Mouse (Mus musculus): ENCODE results near the gene Pax5. TPM values are rescaled to one million over a fixed set of nuclear protein-coding genes. Genes with fewer than 3 reads are reported as not detected.

Gene Pax5
- polyA plus RNA-seq, 1 experiment from 2014 or later, result not detected

DNA sequence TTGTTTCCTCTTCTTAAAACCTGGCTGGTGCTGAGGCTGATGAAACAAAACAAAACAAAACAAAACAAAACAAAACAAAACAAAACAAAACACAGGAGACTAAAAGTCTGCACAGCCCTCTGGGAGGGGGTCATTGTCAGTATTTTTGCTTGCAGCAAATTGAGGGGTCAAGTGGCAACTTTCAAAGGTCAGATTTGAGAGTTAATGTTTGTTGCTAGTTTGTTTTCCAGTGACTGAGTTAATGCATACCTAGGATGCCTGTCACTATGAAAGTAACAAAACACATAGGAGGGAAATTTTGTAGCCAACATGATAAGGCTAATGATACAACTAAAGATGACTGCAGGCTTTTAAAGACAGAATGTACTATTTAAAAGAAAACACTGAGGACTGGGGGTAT, 13.6 kb downstream of the Pax5 start:
- H3K4me1 ChIP-seq (ENCODE audit: control insufficient read depth, insufficient read depth, low read length), result no peaks in the 10 kb centered on the region
- no peak overlapping the region for H3K27ac ChIP-seq (ENCODE audit: low read length)
- H3K27me3 ChIP-seq (replicated peaks; ENCODE audit: control insufficient read depth, insufficient read depth, low read length), result peaks cover 26% of the 10 kb centered on the region
- H3K9me3 ChIP-seq (ENCODE audit: control insufficient read depth, low read length), result no peaks in the 10 kb centered on the region
- H3K9ac ChIP-seq (ENCODE audit: low read depth, low read length), result no peak overlapping the region
- no peak for ATAC-seq
- H3K4me2 ChIP-seq (ENCODE audit: low read depth, low read length), result no peak overlapping the region
- no peaks in the 10 kb centered on the region for H3K36me3 ChIP-seq (ENCODE audit: control insufficient read depth, insufficient read depth, low read length)
- no peak overlapping the region for H3K4me3 ChIP-seq (ENCODE audit: low read length)

DNA sequence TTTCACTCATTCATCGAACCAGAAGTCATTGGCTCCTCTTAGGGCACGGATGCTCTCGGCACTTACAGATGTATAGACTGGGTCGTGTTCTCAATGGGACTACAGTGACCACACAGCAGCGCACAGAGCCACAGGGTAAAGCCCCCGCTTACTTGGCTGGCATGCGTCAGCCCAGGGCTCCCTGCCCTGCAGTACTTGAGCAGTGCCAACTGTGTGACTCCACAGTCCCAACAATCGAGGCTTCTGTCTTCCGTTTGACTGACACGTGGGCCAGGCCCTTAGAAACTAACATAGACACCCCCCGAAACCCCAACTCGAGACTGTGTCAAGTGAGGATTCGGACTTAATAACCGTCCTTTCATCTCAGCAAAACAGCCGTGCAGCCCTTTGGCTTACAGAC, 15.9 kb downstream of the Pax5 start:
- H3K27me3 ChIP-seq (replicated peaks; ENCODE audit: control insufficient read depth, insufficient read depth, low read length), result peaks cover 9% of the 10 kb centered on the region
- no peaks in the 10 kb centered on the region for H3K4me1 ChIP-seq (ENCODE audit: control insufficient read depth, insufficient read depth, low read length)
- 60% methylated on average over 15 of the region's 15 CpGs for WGBS
- H3K36me3 ChIP-seq (ENCODE audit: control insufficient read depth, insufficient read depth, low read length), result no peaks in the 10 kb centered on the region
- H3K9me3 ChIP-seq (ENCODE audit: control insufficient read depth, low read length), result no peaks in the 10 kb centered on the region
- no peak overlapping the region for H3K27ac ChIP-seq (ENCODE audit: low read length)
- no peak for ATAC-seq
- no peak overlapping the region for H3K4me3 ChIP-seq (ENCODE audit: low read length)
- no peak overlapping the region for H3K9ac ChIP-seq (ENCODE audit: low read depth, low read length)
- no peak overlapping the region for H3K4me2 ChIP-seq (ENCODE audit: low read depth, low read length)

DNA sequence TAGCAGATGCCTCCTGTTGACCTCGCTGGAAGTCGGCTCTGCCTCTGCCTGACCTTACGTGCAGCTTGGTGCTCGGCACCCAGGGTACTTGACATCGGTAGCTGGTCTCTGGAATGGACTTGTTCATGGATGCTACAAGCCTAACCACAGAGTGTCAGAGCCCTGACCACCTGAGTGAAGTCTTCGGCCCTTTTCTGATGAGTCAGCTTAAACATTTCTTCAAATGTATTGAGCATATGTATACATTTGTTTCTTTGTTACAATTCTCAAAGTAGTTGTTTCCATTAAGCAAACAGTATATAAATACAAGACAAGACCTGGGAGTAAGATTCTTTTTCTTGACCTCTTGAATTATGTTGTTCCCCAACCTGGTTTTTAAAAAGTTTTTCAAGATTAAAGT, 24.7 kb downstream of the Pax5 start:
- H3K36me3 ChIP-seq (ENCODE audit: control insufficient read depth, insufficient read depth, low read length), result no peaks in the 10 kb centered on the region
- no peak for ATAC-seq
- no peaks in the 10 kb centered on the region for H3K9me3 ChIP-seq (ENCODE audit: control insufficient read depth, low read length)
- H3K27ac ChIP-seq (ENCODE audit: low read length), result no peak overlapping the region
- no peaks in the 10 kb centered on the region for H3K4me1 ChIP-seq (ENCODE audit: control insufficient read depth, insufficient read depth, low read length)
- H3K4me3 ChIP-seq (ENCODE audit: low read length), result no peak overlapping the region
- H3K4me2 ChIP-seq (ENCODE audit: low read depth, low read length), result no peak overlapping the region
- H3K9ac ChIP-seq (ENCODE audit: low read depth, low read length), result no peak overlapping the region
- WGBS, result 61% methylated on average over 6 of the region's 6 CpGs
- no peaks in the 10 kb centered on the region for H3K27me3 ChIP-seq (replicated peaks; ENCODE audit: control insufficient read depth, insufficient read depth, low read length)

DNA sequence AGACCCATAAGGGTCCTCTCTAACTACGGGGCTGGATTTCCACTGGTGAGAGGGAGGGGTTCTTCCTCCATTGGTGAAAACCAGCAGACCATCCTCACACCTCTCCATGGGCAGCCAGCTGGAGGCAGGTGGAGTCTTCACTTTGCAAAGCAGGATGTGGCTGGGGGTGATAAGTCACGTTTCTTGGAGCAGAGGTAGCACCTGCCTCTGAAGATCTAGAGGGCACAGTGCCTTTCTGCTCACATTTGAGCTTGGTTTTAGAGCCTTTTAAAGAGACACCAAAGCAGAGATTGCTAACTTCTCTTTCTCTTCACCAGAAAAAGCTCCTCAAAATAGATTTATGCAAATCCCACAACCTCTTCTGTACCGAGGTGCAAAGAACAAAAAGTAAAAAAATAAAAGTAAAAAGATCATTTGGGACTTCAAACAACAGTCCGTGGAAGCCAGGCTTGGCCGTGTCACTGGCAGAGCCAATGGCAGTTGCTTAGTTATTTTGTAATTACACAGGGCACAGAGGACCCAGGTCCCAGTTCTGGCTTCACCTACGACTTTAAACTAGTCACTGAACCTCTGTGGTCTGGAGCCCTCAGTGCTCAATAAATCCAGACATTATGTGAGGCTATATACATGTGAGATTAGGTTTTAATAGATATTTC, 29.9 kb downstream of the Pax5 start:
- 60% methylated on average over 6 of the region's 6 CpGs for WGBS
- no peak for ATAC-seq
- H3K27me3 ChIP-seq (replicated peaks; ENCODE audit: control insufficient read depth, insufficient read depth, low read length), result no peaks in the 10 kb centered on the region

DNA sequence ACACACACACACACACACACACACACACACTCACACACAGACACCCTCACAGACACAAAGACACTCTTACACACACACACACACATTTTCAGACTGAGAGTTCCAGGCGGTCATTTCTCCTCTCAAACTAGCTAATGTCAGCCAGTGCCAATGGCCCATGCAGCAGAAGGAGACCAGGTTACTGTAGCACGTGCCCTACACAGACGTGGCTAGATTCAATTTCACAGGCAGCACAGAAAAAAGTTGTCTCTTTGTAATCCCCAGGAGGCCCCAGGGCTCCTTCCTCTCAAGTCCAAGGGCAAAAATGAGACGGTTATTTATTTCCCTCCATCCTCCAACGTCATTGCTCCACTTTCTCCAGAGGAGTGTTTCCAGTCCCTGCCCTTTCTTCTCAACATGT, 31.6 kb downstream of the Pax5 start:
- H3K36me3 ChIP-seq (ENCODE audit: control insufficient read depth, insufficient read depth, low read length), result no peaks in the 10 kb centered on the region
- no peak overlapping the region for H3K4me3 ChIP-seq (ENCODE audit: low read length)
- H3K27ac ChIP-seq (ENCODE audit: low read length), result no peak overlapping the region
- WGBS, result 49% methylated on average over 5 of the region's 5 CpGs
- no peaks in the 10 kb centered on the region for H3K27me3 ChIP-seq (replicated peaks; ENCODE audit: control insufficient read depth, insufficient read depth, low read length)
- H3K4me2 ChIP-seq (ENCODE audit: low read depth, low read length), result no peak overlapping the region
- ATAC-seq, result no peak
- no peaks in the 10 kb centered on the region for H3K9me3 ChIP-seq (ENCODE audit: control insufficient read depth, low read length)
- no peaks in the 10 kb centered on the region for H3K4me1 ChIP-seq (ENCODE audit: control insufficient read depth, insufficient read depth, low read length)
- no peak overlapping the region for H3K9ac ChIP-seq (ENCODE audit: low read depth, low read length)

More for the DNA sequence above, 29.9 kb downstream of the Pax5 start:
- Histone ChIP-seq H3K27ac (ENCODE audit: low read length) (no peak overlapping the region), H3K9ac (ENCODE audit: low read depth, low read length) (no peak overlapping the region), H3K4me1 (ENCODE audit: control insufficient read depth, insufficient read depth, low read length) (no peaks in the 10 kb centered on the region), H3K9me3 (ENCODE audit: control insufficient read depth, low read length) (no peaks in the 10 kb centered on the region), H3K4me3 (ENCODE audit: low read length) (no peak overlapping the region), H3K36me3 (ENCODE audit: control insufficient read depth, insufficient read depth, low read length) (no peaks in the 10 kb centered on the region), H3K4me2 (ENCODE audit: low read depth, low read length) (no peak overlapping the region)

DNA sequence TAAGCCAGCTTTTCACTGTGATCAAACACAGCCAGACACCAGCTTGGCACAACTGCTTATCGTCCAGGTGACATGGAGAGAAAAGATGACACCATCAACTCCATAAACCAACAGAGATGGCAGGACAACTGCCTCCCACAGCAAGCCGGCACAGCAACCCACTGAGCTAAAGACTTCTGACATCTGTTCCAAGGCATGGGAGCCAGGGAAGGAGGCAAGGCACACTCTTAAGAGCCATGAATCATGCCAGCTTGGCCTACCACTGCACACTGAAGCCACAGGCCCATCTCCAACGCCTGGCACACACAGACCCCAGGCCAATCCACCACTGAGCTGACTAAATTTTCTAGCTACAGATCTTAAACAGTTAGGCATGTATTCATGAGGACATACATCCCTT, 32.3 kb downstream of the Pax5 start:
- WGBS, result 68% methylated on average over 3 of the region's 3 CpGs
- no peak overlapping the region for H3K4me2 ChIP-seq (ENCODE audit: low read depth, low read length)
- H3K36me3 ChIP-seq (ENCODE audit: control insufficient read depth, insufficient read depth, low read length), result no peaks in the 10 kb centered on the region
- H3K27me3 ChIP-seq (replicated peaks; ENCODE audit: control insufficient read depth, insufficient read depth, low read length), result no peaks in the 10 kb centered on the region
- no peak overlapping the region for H3K9ac ChIP-seq (ENCODE audit: low read depth, low read length)
- H3K27ac ChIP-seq (ENCODE audit: low read length), result no peak overlapping the region
- no peak overlapping the region for H3K4me3 ChIP-seq (ENCODE audit: low read length)
- H3K9me3 ChIP-seq (ENCODE audit: control insufficient read depth, low read length), result no peaks in the 10 kb centered on the region
- no peak for ATAC-seq
- no peaks in the 10 kb centered on the region for H3K4me1 ChIP-seq (ENCODE audit: control insufficient read depth, insufficient read depth, low read length)

DNA sequence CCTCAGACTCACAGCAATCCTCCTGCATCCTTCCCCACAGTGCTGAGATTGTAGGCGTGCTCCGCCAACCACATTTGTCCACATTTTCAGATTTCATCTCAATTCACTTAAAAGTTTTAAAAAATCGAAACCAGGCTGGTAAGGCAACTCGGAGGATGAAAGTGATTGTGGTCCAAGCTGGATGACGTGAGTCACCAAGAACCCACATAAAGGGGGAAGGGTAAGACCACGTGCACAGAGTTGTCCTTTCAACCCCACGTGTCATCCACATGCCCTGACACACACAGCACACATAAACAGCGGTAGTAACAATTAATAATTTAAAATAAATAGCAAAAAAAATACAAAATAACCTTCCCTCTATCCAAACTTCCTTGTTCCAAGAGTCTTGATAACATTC, 35.3 kb downstream of the Pax5 start:
- no peaks in the 10 kb centered on the region for H3K36me3 ChIP-seq (ENCODE audit: control insufficient read depth, insufficient read depth, low read length)
- no peak overlapping the region for H3K9ac ChIP-seq (ENCODE audit: low read depth, low read length)
- H3K27me3 ChIP-seq (replicated peaks; ENCODE audit: control insufficient read depth, insufficient read depth, low read length), result no peaks in the 10 kb centered on the region
- no peaks in the 10 kb centered on the region; the same call in 1 of the 2 replicates for H3K4me1 ChIP-seq (ENCODE audit: control insufficient read depth, insufficient read depth, low read length)
- 82% methylated on average over 8 of the region's 8 CpGs for WGBS
- ATAC-seq, result no peak
- H3K9me3 ChIP-seq (ENCODE audit: control insufficient read depth, low read length), result no peaks in the 10 kb centered on the region
- no peak overlapping the region for H3K4me3 ChIP-seq (ENCODE audit: low read length)
- no peak overlapping the region for H3K27ac ChIP-seq (ENCODE audit: low read length)
- H3K4me2 ChIP-seq (ENCODE audit: low read depth, low read length), result no peak overlapping the region

DNA sequence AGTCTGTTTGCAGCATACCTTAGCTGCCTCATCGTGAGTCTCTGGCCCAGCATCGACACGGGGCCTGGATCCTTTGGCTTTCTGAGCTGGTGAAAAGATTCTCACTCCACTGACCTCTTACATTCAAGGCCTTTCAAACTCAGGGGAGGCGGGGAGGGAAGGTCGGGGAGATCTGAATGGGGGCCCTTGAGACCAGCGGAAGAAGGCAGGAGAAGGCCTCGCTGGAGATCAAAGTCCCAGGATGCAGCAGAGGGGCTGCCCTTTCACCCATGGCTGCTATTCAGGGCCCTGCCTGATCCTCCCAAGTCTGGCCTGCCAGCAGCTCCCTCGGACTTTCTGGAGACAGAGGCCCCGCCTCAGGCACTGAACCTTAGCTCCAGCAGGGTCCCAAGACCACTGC, 36.6 kb downstream of the Pax5 start:
- Histone ChIP-seq H3K9me3 (ENCODE audit: control insufficient read depth, low read length) (no peaks in the 10 kb centered on the region), H3K36me3 (ENCODE audit: control insufficient read depth, insufficient read depth, low read length) (no peaks in the 10 kb centered on the region), H3K4me1 (ENCODE audit: control insufficient read depth, insufficient read depth, low read length) (no peaks in the 10 kb centered on the region; the same call in 1 of the 2 replicates), H3K27me3 (replicated peaks; ENCODE audit: control insufficient read depth, insufficient read depth, low read length) (no peaks in the 10 kb centered on the region), H3K4me3 (ENCODE audit: low read length) (no peak overlapping the region), H3K9ac (ENCODE audit: low read depth, low read length) (no peak overlapping the region), H3K4me2 (ENCODE audit: low read depth, low read length) (no peak overlapping the region), H3K27ac (ENCODE audit: low read length) (no peak overlapping the region)
- no peak for ATAC-seq
- 52% methylated on average over 9 of the region's 9 CpGs for WGBS

DNA sequence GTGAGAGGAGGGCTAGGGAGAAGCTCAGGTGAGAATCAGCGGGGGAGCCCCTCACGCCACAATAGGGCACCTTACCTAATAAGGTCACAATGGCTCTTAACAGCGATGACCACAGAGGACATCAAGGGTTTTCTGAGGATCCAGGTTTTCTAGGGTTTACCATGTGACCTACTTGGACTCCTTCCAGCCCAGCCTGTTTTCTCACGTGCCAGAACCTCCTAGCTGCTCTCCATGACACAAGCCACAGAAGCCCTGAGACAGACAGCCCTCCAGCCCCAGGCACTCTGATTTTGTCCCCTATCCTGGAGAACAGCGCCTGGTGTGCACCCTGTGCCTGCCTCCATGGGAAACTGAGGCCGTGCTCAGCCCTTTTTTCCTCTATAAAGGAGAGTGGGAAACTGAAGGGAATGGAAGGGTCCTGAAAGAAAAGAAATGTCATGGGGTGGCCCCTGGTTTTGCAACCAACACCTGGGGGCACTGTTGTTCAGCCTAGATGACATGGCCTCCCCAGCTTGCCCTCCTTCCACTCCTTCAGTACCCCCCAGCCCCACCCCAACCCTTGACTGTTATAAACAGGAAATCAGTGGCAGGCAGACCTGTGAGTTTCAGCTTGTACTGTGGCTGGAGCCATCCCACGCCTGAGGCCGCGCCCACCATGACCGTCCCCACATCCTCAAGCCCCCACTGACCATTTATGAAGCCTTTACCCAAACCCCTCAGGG, 37.9 kb downstream of the Pax5 start:
- no peak overlapping the region for H3K27ac ChIP-seq (ENCODE audit: low read length)
- WGBS, result 56% methylated on average over 10 of the region's 10 CpGs
- no peak overlapping the region for H3K4me2 ChIP-seq (ENCODE audit: low read depth, low read length)
- H3K4me1 ChIP-seq (ENCODE audit: control insufficient read depth, insufficient read depth, low read length), result no peaks in the 10 kb centered on the region; the same call in 1 of the 2 replicates
- H3K9me3 ChIP-seq (ENCODE audit: control insufficient read depth, low read length), result no peaks in the 10 kb centered on the region
- H3K36me3 ChIP-seq (ENCODE audit: control insufficient read depth, insufficient read depth, low read length), result no peaks in the 10 kb centered on the region
- no peaks in the 10 kb centered on the region for H3K27me3 ChIP-seq (replicated peaks; ENCODE audit: control insufficient read depth, insufficient read depth, low read length)
- ATAC-seq, result no peak
- no peak overlapping the region for H3K9ac ChIP-seq (ENCODE audit: low read depth, low read length)
- no peak overlapping the region for H3K4me3 ChIP-seq (ENCODE audit: low read length)

Measured in intestine, embryonic 16.5 days (tissue).